Mouse (Mus musculus) urinary bladder, adult 18-20 months (tissue): ENCODE measurements around the gene Wfdc5.
"Not testable (repeated sequence)": the region's sequence is repeated elsewhere in the genome, so short reads cannot be mapped to it uniquely, and the experiment has no call there.

Experiments
- DNase-seq, 2 experiments: peaks; one replicate each; pipeline ENCODE4 v3.0.0; 2022; ENCODE audit warnings: low spot score in 2 of 2, mixed read lengths in 2 of 2

Wfdc5 gene

DNA sequence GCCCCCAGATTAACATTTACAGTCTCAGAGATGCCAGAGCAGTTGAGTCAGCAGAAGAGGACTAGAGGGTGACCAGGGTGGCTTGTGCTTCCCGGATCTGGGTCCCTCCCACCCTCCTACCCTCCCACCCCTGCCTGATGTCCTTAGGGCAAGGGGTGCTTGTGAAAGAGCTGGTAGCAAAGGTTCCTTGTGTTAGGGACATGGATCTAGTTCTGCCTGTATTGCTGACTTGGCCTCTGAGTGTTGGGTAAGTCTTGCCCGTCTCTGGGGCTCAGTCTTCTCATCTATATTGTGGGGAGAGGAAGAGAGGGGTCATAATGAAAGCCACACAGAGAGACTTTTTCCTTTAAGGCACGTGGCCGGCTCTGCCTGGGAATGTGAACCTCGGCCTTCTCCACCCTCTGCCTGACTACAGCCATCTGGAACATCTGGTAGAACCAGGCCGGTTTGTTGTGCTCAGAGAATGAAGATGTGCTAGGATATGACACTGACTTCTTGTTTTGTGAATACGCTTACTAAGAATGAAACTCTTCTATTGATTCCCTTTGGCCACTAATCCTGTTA, at the start of gene Wfdc5:
Wfdc5 (minus strand) TSS at position 51 of the 564 bp plus-strand sequence.
- DNase-seq = no peak

DNA sequence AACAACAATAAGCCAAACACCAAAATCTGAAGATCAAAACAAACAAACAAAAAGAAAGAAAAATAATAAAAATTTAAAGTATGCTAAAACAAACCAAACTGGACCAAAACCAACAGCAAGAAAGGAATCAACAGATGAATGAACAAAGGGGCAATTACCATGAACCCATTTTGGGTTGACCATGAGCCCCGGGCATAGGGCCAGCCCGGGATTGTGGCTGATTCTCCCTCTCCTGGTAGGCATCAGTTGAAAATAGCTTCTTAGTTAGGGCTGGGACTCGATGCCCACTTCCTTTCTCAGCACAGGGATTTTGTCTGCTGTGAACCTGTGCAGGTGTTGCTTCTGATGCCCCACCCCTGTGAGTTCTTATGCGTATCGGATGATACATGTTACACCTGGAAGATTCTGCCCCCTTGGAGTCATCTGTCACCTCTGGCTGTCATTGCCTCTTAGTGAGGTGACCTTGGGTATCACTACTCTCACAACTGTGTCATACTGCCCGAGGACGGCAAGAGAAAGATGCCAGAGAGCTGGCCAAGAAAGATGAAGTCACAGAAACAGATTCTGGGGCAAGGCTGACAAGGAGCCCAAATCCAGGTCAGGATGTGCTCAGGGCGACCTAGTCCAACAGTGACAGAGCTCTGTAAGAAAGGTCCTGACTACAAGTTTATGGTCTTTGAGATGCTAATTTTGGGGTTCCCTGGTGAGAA, 46.0 kb upstream of the Wfdc5 start:
- DNase-seq = no peak

GRCm38 (mm10) chr2:164221522-164221921, 39.0 kb upstream of the Wfdc5 start, which contains the start of gene Wfdc15b:
Gene Wfdc15b, minus strand, starts transcription at chr2:164221660.
- no peak for DNase-seq

- no peak for DNase-seq
Observed at GRCm38 (mm10) chr2:164219295-164219694, 36.8 kb upstream of the Wfdc5 start.

DNA sequence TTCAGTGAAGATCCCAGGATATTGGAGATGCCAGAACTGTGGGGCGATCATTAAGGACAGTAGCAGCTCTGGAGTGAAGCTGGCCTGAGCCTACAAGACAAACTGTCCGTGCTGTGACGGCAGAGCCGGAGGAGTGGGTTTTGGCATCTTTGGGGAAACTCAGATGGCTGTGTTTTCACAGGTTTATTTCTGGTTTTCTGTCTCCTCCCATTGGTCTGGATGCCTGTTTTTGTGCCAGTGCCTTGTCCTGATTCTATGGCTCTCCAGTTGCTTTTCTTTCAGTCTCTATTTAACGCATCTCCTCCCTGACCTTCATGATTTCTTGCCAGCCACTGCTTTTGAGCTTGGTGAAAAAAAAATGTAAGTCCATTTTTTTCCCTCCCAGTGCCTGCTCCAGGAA, 30.2 kb upstream of the Wfdc5 start:
- DNase-seq = no peak

- DNase-seq = no peak
Observed at GRCm38 (mm10) chr2:164210892-164211291, 28.4 kb upstream of the Wfdc5 start.

DNA sequence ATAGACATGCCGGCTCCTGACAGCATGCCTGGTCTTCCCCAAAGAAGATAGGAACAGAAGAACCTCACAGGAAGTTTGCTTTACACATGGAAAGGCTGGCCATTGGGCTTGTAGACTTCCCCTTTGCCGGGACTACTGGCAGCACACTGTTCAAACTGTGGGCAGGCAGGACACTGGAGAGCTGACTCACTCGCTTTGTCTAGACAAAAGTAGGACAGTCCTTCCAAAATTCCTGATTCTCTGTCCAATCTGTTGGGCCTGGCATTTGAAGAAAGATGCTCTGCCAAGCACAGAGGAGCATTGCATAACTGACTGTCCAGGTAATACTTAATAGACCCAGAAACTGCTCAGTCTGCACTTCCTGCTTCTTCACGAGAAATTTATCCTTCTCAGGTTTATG, 24.1 kb upstream of the Wfdc5 start:
- DNase-seq = no peak

GRCm38 (mm10) chr2:164206011-164206410, 23.5 kb upstream of the Wfdc5 start:
- DNase-seq = not testable (repeated sequence)

DNA sequence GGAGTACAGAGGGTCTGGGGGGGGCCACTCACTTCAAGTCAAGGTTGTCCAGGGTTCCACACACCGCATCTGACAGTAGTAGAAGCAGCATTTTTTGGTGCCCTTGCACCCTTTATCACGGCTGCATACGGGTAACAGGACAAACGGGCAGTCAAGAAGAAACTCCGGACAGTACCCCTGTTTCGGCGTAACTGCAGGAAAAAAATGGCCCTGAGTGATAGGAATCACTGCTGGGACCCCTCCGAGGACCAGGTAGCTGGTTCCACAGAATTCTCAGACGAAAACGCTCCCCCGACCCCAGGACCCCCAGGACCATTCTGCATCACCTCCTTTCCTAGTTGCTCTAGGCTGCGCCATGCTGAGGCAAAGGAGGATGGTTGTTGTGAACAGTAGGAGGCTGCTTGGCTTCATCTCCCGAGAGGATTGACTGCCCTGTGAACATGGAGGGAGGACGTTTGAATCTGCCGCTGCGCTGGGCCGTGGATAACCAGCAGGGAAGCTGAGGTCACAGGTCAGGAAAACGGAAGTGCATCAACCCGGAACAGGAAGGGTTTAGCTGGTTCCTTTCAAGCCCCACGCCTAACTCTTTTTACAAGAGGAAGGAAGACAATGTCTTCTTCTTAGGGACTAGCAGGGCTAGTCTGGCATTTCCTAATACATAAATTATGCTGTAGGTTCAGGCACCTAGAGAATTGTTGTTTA, 17.2 kb upstream of the Wfdc5 start, which contains the start of gene Wfdc15a:
Wfdc15a (minus strand) TSS at position 505 of the 702 bp plus-strand sequence.
- no peak for DNase-seq

- DNase-seq = no peak
Observed at GRCm38 (mm10) chr2:164196700-164196990, 14.1 kb upstream of the Wfdc5 start.

GRCm38 (mm10) chr2:164195971-164196699, 13.6 kb upstream of the Wfdc5 start:
- DNase-seq = no peak

- no peak for DNase-seq
Observed at GRCm38 (mm10) chr2:164194959-164195630, 12.6 kb upstream of the Wfdc5 start.

DNA sequence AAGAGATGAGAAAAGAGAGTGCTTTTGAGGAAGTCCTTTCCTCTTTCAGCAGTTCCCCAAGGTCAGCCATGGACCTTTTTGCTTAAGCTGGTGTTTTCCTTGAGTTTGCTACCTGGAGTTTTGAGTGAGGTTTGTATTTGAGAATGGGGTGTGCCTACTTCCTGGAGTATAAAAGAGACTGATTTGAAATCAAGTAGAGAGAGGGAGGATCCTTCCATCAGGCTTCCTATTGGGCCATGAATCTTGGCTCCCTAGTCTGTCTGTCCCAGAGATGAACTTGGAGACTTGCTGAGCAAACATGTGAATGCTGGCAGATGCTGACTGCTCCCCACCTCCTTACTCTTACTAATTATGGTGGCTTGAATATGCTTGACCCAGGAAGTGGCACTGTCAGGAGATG, 9.7 kb upstream of the Wfdc5 start:
- DNase-seq = no peak

GRCm38 (mm10) chr2:164190576-164190975, 8.0 kb upstream of the Wfdc5 start, which contains the start of gene Wfdc12:
Gene Wfdc12, minus strand, starts transcription at chr2:164190608.
- no peak for DNase-seq

GRCm38 (mm10) chr2:164188722-164189121, 6.2 kb upstream of the Wfdc5 start:
- no peak for DNase-seq

DNA sequence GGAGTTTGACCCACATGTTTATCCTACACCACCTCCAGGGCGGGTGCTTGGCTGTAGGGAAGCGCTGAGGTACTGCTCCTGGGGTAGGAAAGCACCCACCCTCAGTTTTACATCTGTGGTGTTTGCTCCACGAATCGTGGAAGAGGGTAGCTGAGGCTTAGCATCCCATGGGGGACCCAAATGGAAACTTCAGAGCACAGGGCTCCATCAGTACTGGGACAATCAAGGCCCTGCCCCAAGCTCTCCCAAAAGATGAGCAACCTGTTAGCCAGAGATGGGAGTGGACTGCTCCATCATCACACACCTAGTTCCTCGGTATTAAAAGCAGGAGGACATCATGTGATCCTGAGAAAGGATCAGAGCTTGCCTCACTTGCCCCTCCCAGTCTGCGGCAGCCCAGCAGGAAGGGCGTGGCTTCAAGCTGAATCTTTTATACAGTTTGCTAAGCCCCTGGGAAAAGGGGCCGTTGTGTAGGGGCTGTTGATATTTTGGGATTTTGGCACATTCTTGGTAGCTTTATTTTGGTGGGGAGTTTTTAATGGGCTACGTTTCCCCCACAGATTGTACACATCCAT, 1.7 kb upstream of the Wfdc5 start:
- no peak for DNase-seq

DNA sequence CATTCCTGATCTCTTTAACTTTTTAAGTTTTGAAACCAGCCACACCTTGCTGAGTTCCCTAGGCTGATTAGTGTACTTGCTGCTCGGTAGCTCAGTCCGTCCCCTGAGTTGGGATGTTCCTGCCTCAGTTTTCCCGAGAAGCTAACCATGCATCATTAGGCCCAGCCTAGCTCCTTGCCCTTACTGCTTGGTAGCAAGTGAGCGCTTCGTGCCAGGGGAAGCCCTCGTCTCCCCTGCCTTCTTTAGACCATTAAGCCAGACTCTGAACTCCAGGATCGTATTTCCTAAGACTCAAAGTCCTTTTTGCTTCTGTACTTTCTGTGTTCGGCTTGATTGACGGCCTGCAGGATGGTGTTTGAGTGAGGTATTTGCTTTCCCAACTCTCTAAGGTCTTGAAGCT, 798 bp upstream of the Wfdc5 start:
- DNase-seq = no peak

DNA sequence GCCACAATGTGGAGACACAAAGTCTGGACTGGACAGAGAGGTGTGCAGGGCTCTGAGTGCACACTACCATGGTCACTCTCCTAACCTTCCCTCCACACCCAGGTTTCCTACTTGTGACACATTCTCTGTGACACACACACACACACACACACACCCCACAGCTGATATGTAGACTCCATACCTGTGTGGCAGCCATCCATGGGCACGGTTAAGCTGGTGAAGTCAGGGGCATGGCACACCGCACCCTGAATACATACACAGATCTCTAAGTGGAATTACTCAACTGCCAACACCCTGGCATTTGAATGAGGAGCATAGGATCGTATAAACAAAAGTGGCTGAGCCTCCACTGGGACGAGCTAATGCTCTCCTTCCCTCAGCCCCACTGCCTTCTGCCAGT, 1.8 kb downstream of the Wfdc5 start:
- no peak for DNase-seq

DNA sequence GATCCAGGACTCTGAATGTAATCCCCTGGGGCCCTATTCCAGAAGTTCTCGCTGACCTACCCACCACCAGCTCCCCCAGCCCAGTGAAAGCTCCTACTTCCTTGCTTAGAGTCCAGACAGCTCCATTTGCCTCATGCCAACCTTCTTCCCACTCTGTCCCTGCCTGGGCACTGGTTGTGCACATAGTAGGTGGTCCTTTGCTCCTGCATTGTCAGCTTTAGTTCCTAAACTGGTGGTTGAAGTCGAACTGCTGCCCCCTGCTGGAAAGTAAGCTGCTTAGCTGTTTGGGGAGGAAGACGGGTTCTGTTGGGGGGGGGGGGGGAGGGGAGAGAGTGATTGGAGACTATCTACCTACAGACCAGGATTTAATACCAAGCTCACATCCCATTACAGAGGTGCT, 2.4 kb downstream of the Wfdc5 start:
- no peak for DNase-seq

DNA sequence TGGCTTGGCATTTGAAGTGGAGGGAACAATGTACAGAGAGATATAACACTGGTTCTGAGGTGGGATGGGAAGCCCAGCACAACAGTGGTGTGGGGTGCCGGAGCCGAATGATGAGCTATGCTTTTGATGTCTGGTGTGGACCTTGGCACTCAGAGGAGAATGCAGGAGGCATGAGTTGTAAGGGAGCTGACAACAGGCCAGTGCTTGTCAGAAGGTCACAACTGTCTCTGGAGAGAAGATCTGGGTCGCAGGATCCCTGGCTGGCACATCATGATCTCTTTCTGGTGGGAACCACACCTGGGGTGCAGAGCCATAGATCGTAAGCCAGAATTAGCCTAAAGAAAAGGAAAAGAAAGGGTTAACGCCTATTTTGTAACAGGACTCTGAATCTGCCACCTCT, 4.7 kb downstream of the Wfdc5 start:
- no peak for DNase-seq

DNA sequence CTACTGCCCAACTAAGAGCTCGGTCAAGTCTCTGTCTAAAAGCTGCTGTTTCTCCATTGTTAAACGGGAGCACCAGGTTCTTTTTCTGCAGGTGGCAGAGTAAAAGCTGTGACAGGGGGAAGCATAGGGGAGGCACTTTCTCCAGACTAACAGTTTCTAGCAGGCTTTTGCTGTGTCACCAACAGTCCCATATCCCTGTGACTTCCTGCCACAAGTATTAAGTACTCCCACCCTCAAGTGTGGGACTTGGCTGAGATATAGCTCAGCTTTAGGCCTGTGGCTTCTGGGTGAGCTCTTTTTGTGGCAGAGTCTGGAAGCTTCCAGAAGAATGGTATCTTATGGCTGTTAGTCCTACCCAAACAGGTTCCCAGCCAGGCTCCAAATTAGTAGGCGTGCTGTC, 6.7 kb downstream of the Wfdc5 start:
- no peak for DNase-seq
